Mouse (Mus musculus): ENCODE measurements around the gene Ch25h. TPM values are rescaled to one million over a fixed set of nuclear protein-coding genes. Genes with fewer than 3 reads are reported as not detected.
A peak's percentile ranks its signal among the peaks of the same experiment; 100 is the strongest.

Gene Ch25h
- polyA plus RNA-seq, 1 experiment from 2014 or later = 0.43 TPM

- Histone ChIP-seq H3K27me3 (ENCODE audit: insufficient read depth, low read length) (no peaks in the 10 kb centered on the region), H3K4me2 (no peak overlapping the region), H3K36me3 (ENCODE audit: insufficient read depth) (peaks cover 17% of the 10 kb centered on the region; the same call in 1 of the 2 replicates), H3K9me3 (ENCODE audit: low read depth, low read length) (no peaks in the 10 kb centered on the region), H3K4me1 (ENCODE audit: insufficient read depth) (no peaks in the 10 kb centered on the region), H3K27ac (ENCODE audit: low read depth) (no peak overlapping the region), H3K9ac (no peak overlapping the region), H3K4me3 (ENCODE audit: low read depth, low read length) (no peak overlapping the region)
- TF ChIP-seq CTCF (IDR thresholded peaks at IDR 0.05; ENCODE audit: low read depth) = no peak
- ATAC-seq (ENCODE audit: insufficient read depth) (no peak), DNase-seq (no peak)
- 58% methylated on average over 5 of the region's 5 CpGs for WGBS
Observed at GRCm38 (mm10) chr19:34510717-34511116, 35.8 kb upstream of the Ch25h start.

DNA sequence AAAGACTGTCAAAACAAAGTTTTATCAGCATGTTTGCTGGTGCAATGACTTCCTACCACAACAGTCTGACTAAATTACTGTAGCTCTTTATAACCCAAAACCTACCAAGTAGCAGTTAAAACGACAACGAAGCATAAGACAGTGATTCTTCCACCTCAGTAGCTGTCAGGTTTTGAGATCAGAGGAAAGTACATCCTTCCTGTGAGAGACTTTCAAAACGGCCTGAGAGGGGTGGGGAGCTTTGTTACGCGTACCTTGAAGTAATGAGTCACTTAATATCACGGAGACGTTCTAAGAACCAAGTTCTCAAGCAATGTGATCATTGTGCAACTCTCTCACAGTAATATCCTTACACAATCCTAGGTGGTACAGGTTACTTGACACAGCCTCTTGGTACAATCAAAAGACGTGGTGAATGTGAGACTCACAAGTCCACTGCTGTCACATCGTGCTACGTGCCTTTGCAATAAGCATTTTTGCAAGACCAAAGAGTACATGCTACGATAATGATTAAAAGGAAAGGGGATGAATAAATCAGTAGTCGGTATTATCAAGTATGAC lies 30.3 kb upstream of the Ch25h start:
- Histone ChIP-seq H3K9ac (no peak overlapping the region), H3K9me3 (ENCODE audit: low read depth, low read length) (no peaks in the 10 kb centered on the region), H3K4me2 (no peak overlapping the region), H3K27ac (ENCODE audit: low read depth) (no peak overlapping the region), H3K36me3 (ENCODE audit: insufficient read depth) (peaks cover 20% of the 10 kb centered on the region; the same call in 1 of the 2 replicates), H3K4me3 (ENCODE audit: low read depth, low read length) (no peak overlapping the region), H3K4me1 (ENCODE audit: insufficient read depth) (no peaks in the 10 kb centered on the region), H3K27me3 (ENCODE audit: insufficient read depth, low read length) (no peaks in the 10 kb centered on the region)
- TF ChIP-seq CTCF (IDR thresholded peaks at IDR 0.05; ENCODE audit: low read depth) = no peak
- 78% methylated on average over 12 of the region's 12 CpGs for WGBS
- no peak for ATAC-seq (ENCODE audit: insufficient read depth)
- DNase-seq = no peak

DNA sequence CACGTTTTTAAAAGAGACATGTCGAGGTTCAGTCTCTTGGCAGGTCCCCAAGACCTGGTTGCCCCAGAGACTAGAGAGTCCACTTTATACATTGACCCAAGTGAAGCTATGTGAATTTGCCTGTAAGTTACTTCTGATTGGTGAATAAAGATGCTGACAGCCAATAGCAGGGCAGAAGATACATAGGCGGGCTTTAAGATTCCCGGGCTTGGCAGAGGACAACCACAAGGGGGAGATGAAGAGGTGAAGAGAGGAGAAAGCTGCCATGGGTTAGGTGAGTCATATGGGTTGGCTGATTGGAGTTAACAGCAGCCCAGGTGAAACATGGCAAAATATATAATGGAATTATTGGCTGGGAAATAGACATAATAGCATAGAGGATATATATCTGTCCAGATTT lies 25.8 kb upstream of the Ch25h start:
- no peak overlapping the region for H3K27ac ChIP-seq (ENCODE audit: low read depth)
- H3K4me2 ChIP-seq = no peak overlapping the region
- 41% methylated on average over 4 of the region's 4 CpGs for WGBS
- H3K9me3 ChIP-seq (ENCODE audit: low read depth, low read length) = no peaks in the 10 kb centered on the region
- H3K27me3 ChIP-seq (ENCODE audit: insufficient read depth, low read length) = no peaks in the 10 kb centered on the region
- peak; percentile 75 for ATAC-seq (ENCODE audit: insufficient read depth)
- H3K36me3 ChIP-seq (ENCODE audit: insufficient read depth) = peaks cover 4% of the 10 kb centered on the region; the same call in 1 of the 2 replicates
- H3K4me3 ChIP-seq (ENCODE audit: low read depth, low read length) = no peak overlapping the region
- H3K4me1 ChIP-seq (ENCODE audit: insufficient read depth) = no peaks in the 10 kb centered on the region
- peak; percentile 79 for TF ChIP-seq CTCF (IDR thresholded peaks at IDR 0.05; ENCODE audit: low read depth)
- H3K9ac ChIP-seq = no peak overlapping the region
- DNase-seq = peak; percentile 82

GRCm38 (mm10) chr19:34496353-34496752 lies 21.4 kb upstream of the Ch25h start:
- ATAC-seq (ENCODE audit: insufficient read depth) = no peak
- no peak overlapping the region for H3K4me3 ChIP-seq (ENCODE audit: low read depth, low read length)

GRCm38 (mm10) chr19:34493859-34494258 lies 18.9 kb upstream of the Ch25h start:
- peaks cover 9% of the 10 kb centered on the region; the same call in 1 of the 2 replicates for H3K36me3 ChIP-seq (ENCODE audit: insufficient read depth)
- H3K9ac ChIP-seq = no peak overlapping the region
- TF ChIP-seq CTCF (IDR thresholded peaks at IDR 0.05; ENCODE audit: low read depth) = no peak
- no peak for DNase-seq
- H3K4me2 ChIP-seq = no peak overlapping the region
- no peak overlapping the region for H3K27ac ChIP-seq (ENCODE audit: low read depth)
- H3K4me1 ChIP-seq (ENCODE audit: insufficient read depth) = no peaks in the 10 kb centered on the region
- 91% methylated on average over 4 of the region's 4 CpGs for WGBS
- H3K27me3 ChIP-seq (ENCODE audit: insufficient read depth, low read length) = no peaks in the 10 kb centered on the region
- ATAC-seq (ENCODE audit: insufficient read depth) = no peak
- no peak overlapping the region for H3K4me3 ChIP-seq (ENCODE audit: low read depth, low read length)
- H3K9me3 ChIP-seq (ENCODE audit: low read depth, low read length) = no peaks in the 10 kb centered on the region

More at GRCm38 (mm10) chr19:34496353-34496752, 21.4 kb upstream of the Ch25h start:
- H3K9ac ChIP-seq = no peak overlapping the region
- peaks cover 9% of the 10 kb centered on the region; the same call in 1 of the 2 replicates for H3K36me3 ChIP-seq (ENCODE audit: insufficient read depth)
- TF ChIP-seq CTCF (IDR thresholded peaks at IDR 0.05; ENCODE audit: low read depth) = no peak
- no peak overlapping the region for H3K4me2 ChIP-seq
- no peak overlapping the region for H3K27ac ChIP-seq (ENCODE audit: low read depth)
- 52% methylated on average over 1 of the region's 1 CpGs for WGBS
- DNase-seq = no peak
- H3K9me3 ChIP-seq (ENCODE audit: low read depth, low read length) = no peaks in the 10 kb centered on the region
- H3K27me3 ChIP-seq (ENCODE audit: insufficient read depth, low read length) = no peaks in the 10 kb centered on the region
- H3K4me1 ChIP-seq (ENCODE audit: insufficient read depth) = no peaks in the 10 kb centered on the region

DNA sequence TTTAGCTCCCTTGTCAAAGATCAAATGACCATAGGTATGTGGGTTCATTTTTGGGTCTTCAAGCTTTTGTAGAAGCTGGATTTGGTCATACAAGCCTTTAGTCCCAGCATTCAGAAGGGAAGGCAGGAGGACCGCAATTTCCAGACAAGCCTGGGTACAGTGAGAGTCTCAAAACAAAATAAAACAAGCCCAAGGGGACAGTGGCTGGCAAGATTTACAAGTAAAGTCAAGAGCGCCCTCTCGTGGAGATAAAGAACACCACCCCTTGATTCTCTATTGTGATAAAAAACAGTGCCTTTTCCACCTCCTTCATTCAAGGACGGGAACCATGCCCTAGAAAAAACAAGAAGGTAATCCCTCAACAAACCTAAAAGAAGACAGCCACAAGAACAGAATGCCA lies 8.6 kb upstream of the Ch25h start:
- DNase-seq = peak; percentile 88
- WGBS = 14% methylated on average over 4 of the region's 4 CpGs
- H3K9me3 ChIP-seq (ENCODE audit: low read depth, low read length) = no peaks in the 10 kb centered on the region

GRCm38 (mm10) chr19:34474228-34474990 lies 555 bp downstream of the Ch25h start:
- 7% methylated on average over 49 of the region's 49 CpGs for WGBS
- H3K4me3 ChIP-seq (ENCODE audit: low read depth, low read length) = peak overlapping the region; percentile 53
- DNase-seq (peak; percentile 32), ATAC-seq (ENCODE audit: insufficient read depth) (peak; percentile 80; the same call in 1 of the 2 replicates)
- H3K4me2 ChIP-seq = peak overlapping the region; percentile 98
- H3K9me3 ChIP-seq (ENCODE audit: low read depth, low read length) = no peaks in the 10 kb centered on the region
- H3K4me1 ChIP-seq (ENCODE audit: insufficient read depth) = peaks cover 7% of the 10 kb centered on the region; the same call in 1 of the 2 replicates
- peak overlapping the region; percentile 43 for H3K9ac ChIP-seq
- no peaks in the 10 kb centered on the region for H3K36me3 ChIP-seq (ENCODE audit: insufficient read depth)
- H3K27me3 ChIP-seq (ENCODE audit: insufficient read depth, low read length) = peaks cover 18% of the 10 kb centered on the region
- no peak overlapping the region for H3K27ac ChIP-seq (ENCODE audit: low read depth)
- no peak for TF ChIP-seq CTCF (IDR thresholded peaks at IDR 0.05; ENCODE audit: low read depth)

More for the DNA sequence above, 8.6 kb upstream of the Ch25h start:
- Histone ChIP-seq H3K4me1 (ENCODE audit: insufficient read depth) (no peaks in the 10 kb centered on the region), H3K27ac (ENCODE audit: low read depth) (no peak overlapping the region), H3K27me3 (ENCODE audit: insufficient read depth, low read length) (no peaks in the 10 kb centered on the region), H3K4me3 (ENCODE audit: low read depth, low read length) (no peak overlapping the region), H3K9ac (no peak overlapping the region), H3K36me3 (ENCODE audit: insufficient read depth) (no peaks in the 10 kb centered on the region), H3K4me2 (no peak overlapping the region)
- peak; percentile 71 for TF ChIP-seq CTCF (IDR thresholded peaks at IDR 0.05; ENCODE audit: low read depth)
- ATAC-seq (ENCODE audit: insufficient read depth) = no peak

All from lung, embryonic 14.5 days (tissue).